Mouse (Mus musculus): ENCODE data around the gene Chd3.

- TF ChIP-seq CTCF (IDR thresholded peaks at IDR 0.05; ENCODE audit: low read depth, low read length) (no peak), POLR2A (IDR thresholded peaks at IDR 0.05; ENCODE audit: borderline replicate concordance, low read depth, low read length) (no peak)
Observed at GRCm38 (mm10) chr11:69327648-69328047, 41.6 kb downstream of the Chd3 start.
